Mouse (Mus musculus): Measurements from ENCODE around the gene Svop.

DNA sequence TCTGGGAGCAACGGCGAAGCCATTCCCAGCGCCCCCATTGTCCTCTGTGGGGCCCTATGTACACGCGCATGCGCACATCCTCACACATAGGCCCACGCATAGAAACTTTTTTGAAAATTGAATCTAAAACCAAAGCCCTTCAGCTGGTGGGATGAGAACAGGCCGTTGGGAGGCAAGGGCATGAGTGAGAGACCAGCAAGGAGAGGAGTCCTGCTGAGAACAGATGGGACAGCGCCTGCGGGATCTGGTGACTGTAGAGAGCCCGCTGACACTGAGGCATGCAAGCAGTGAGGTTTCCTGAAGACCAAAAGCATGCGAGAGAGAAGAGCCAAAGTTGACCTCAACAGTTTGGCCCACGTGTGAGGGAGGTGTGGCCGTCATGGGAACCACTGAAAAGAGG is 5.9 kb downstream of the Svop start:
- no peak for TF ChIP-seq CTCF (IDR thresholded peaks at IDR 0.05; ENCODE audit: borderline replicate concordance, insufficient read depth, low read length)
- no peak for TF ChIP-seq POLR2A (IDR thresholded peaks at IDR 0.05; ENCODE audit: low read depth, low read length)

Measured in embryonic fibroblast, embryonic 13.5 days (primary cell).